Mouse (Mus musculus) megakaryocyte, embryonic 14.5 days (primary cell): ENCODE results near the gene Lhcgr. TPM values are rescaled to one million over a fixed set of nuclear protein-coding genes. Genes with fewer than 3 reads are reported as not detected.
A peak's percentile ranks its signal among the peaks of the same experiment; 100 is the strongest.

Experiments
- H3K27me3 ChIP-seq: replicated peaks from 2 replicates; pipeline ENCODE3; 2012; ENCODE audit warnings: inconsistent platforms
- H3K36me3 ChIP-seq: replicated peaks from 2 replicates; pipeline ENCODE3; 2012; ENCODE audit warnings: low read length, inconsistent platforms, mixed read lengths
- H3K4me1 ChIP-seq: 2 replicates; pipeline ENCODE4 v1.6.1; 2012; ENCODE audit warnings: inconsistent platforms
- H3K4me3 ChIP-seq: replicated peaks from 2 replicates; pipeline ENCODE3; 2012; ENCODE audit warnings: moderate library complexity, mild to moderate bottlenecking, inconsistent platforms
- H3K9me3 ChIP-seq: 2 replicates; pipeline ENCODE4 v1.6.1; 2012; ENCODE audit warnings: inconsistent platforms
- FLI1 ChIP-seq: IDR thresholded peaks from 2 replicates; pipeline ENCODE4 v1.6.1; 2012; ENCODE audit warnings: low read length, inconsistent platforms, mixed read lengths
- GATA1 ChIP-seq: IDR thresholded peaks from 3 replicates; pipeline ENCODE4 v1.6.1; 2012; ENCODE audit warnings: mixed read lengths, low read length, inconsistent platforms, borderline replicate concordance
- polyA plus RNA-seq: library from polyadenylated mRNA; stranded (reverse); fragments of >175 nt; gene quantifications from 2 replicates; pipeline ENCODE4 v1.2.3, GENCODE M21; 2012; ENCODE audit warnings: low replicate concordance; ENCODE audit not compliant: insufficient read depth

Gene Lhcgr
- polyA plus RNA-seq, 1 experiment = not detected

DNA sequence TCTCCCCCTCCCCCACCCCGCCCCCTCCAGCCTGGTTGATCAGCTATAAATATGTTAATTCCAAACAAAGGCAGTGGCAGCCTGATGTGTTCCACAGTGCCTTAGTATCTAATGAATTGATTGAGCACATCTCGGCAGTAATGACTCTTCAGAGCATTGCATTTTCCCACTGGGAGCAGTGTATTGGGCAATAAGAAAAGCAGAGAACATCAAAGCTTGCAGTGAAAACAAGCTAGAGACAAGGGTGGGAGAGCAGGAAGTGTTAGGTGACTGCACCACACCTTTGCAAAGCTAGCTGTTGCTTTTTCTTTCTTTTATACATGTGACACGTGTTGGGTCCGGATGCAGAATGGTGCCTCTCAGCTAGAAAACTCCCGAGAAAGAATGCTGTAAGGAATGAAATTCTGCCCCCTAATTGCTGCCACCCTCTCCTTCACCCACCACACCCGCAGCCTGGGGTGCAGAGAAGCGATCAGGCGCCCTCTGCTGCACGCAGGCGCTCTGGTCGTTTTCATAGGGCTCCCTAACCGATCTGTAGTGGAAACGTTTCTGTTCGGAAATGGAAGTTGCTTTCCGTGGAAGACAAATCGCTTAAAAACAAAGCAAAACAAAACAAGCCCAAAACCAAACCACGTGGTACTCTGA is 38.8 kb downstream of the Lhcgr start:
- Histone ChIP-seq H3K36me3 (no peaks in the 10 kb centered on the region), H3K27me3 (no peaks in the 10 kb centered on the region), H3K9me3 (peaks cover 4% of the 10 kb centered on the region; the same call in 1 of the 2 replicates), H3K4me1 (no peaks in the 10 kb centered on the region), H3K4me3 (peak overlapping the region; percentile 21)
- TF ChIP-seq FLI1 (no peak), GATA1 (no peak)

DNA sequence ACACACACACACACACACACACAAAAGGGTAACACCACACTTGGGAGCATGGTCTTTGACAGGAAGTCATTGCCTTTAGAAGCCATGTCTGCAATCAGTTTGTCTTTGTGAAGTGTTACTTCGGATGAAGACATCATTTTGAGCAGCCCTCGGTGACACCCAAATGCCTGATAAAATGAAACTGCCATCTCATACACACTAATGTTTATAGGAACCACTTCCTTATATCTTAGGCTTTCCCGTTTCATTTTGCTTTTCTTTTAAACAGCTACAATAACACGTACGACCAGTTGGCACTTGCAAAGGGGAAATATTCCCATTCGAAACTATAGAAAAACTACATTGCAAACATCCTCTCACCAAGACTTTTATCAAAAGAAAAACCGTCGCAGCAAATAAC is 42.1 kb downstream of the Lhcgr start:
- Histone ChIP-seq H3K4me3 (no peak overlapping the region), H3K36me3 (no peaks in the 10 kb centered on the region), H3K9me3 (peaks cover 7% of the 10 kb centered on the region; the same call in 1 of the 2 replicates), H3K4me1 (no peaks in the 10 kb centered on the region), H3K27me3 (no peaks in the 10 kb centered on the region)
- TF ChIP-seq GATA1 (no peak), FLI1 (no peak)

DNA sequence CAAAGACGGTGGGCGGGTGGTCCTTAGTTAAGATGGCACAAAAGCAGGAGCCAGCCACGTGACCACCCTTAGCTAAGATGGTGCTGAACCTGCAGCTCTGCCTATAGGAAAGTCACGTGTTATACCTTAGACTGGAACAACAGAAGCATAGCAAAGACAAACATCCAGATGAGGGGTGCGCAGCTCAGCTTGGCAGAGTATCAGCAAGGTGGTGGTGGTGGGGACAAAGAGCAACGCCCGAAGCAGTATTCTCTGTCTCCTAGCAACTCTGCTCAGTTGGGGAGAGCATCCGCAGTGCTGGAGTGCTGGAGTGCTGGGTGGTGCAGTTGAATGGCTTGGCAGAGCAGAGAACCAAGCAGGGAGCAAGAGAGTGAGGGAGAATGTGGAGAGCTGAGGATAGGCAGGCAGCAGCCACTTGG is 85.5 kb downstream of the Lhcgr start:
- H3K9me3 ChIP-seq = no peaks in the 10 kb centered on the region
- no peaks in the 10 kb centered on the region for H3K4me1 ChIP-seq
- H3K27me3 ChIP-seq = no peaks in the 10 kb centered on the region
- H3K36me3 ChIP-seq = no peaks in the 10 kb centered on the region
- no peak for TF ChIP-seq FLI1
- TF ChIP-seq GATA1 = no peak
- H3K4me3 ChIP-seq = no peak overlapping the region

DNA sequence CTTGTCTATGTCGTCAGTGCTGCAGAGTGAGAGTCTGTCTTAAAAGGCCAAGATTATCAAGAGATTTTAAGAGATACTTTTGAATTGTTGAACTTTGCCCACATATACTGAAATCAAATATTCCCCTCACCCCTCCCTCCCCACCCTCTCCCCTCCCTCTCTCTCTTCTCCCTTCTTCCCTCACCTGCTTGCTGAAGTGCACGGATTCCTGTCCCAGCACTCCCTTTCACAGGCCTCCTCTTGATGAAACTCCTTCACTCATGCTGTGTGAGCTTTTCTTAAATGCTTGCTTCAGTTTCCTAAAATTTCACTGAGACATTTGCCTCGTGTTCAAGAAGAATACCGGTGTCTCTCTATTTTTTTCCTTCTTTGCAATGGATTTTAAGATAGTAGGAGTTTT is 88.7 kb downstream of the Lhcgr start:
- H3K4me3 ChIP-seq = no peak overlapping the region
- no peaks in the 10 kb centered on the region for H3K4me1 ChIP-seq
- TF ChIP-seq GATA1 = no peak
- TF ChIP-seq FLI1 = no peak
- H3K9me3 ChIP-seq = peaks cover 3% of the 10 kb centered on the region; the same call in 1 of the 2 replicates
- no peaks in the 10 kb centered on the region for H3K27me3 ChIP-seq
- H3K36me3 ChIP-seq = no peaks in the 10 kb centered on the region

- no peaks in the 10 kb centered on the region for H3K27me3 ChIP-seq
- no peak overlapping the region for H3K4me3 ChIP-seq
- no peaks in the 10 kb centered on the region for H3K36me3 ChIP-seq
- peaks cover 3% of the 10 kb centered on the region; the same call in 1 of the 2 replicates for H3K9me3 ChIP-seq
- no peak for TF ChIP-seq FLI1
- H3K4me1 ChIP-seq = no peaks in the 10 kb centered on the region
Observed at GRCm38 (mm10) chr17:88702345-88702744, 89.4 kb downstream of the Lhcgr start.

DNA sequence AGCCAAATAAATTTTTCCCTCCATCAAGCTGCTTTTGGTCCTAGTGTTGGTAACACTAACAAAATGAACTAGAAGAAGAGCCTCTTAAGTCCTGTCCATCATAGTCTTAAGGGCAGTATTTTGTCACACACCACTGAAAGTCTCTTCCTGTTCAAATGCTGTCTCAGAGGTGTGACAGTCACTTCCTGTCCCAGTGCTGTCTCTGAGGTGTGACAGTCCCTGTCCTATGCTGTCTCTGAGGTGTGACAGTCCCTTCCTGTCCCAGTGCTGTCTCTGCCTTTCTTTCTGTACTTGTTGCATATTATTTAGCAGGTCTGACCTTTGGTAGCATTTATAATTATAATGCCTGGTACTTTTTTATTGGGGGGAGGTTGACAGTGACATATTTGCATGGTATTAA is 90.9 kb downstream of the Lhcgr start:
- H3K27me3 ChIP-seq = no peaks in the 10 kb centered on the region
- TF ChIP-seq GATA1 (no peak), FLI1 (no peak)

GRCm38 (mm10) chr17:88696656-88697333 is 95.0 kb downstream of the Lhcgr start:
- TF ChIP-seq FLI1 (no peak), GATA1 (no peak)
- Histone ChIP-seq H3K4me1 (no peaks in the 10 kb centered on the region), H3K9me3 (peaks cover 8% of the 10 kb centered on the region; the same call in 1 of the 2 replicates), H3K27me3 (no peaks in the 10 kb centered on the region), H3K36me3 (no peaks in the 10 kb centered on the region), H3K4me3 (no peak overlapping the region)

More for the DNA sequence above, 90.9 kb downstream of the Lhcgr start:
- Histone ChIP-seq H3K4me1 (no peaks in the 10 kb centered on the region), H3K4me3 (no peak overlapping the region), H3K9me3 (peaks cover 6% of the 10 kb centered on the region; the same call in 1 of the 2 replicates), H3K36me3 (no peaks in the 10 kb centered on the region)

DNA sequence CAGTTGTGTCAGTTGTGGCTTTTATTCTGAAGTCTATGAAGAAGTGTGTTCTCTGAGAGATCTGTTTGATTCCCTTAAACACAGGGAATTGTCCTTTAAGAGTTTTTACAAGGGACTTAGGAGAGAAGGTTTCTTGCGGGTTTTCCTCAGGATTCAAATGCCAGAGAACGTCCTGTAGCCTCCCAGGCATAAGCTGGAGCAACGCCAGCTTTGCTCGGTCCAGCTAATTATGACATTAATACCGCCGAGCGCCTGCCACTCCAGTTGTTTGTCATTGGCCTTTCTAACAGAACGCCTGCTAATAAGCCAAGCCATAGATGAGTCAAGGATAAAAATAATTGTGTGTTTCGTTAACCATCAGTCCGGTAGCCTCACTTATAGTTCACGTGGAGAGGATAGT is 103.6 kb downstream of the Lhcgr start:
- TF ChIP-seq GATA1 = no peak
- TF ChIP-seq FLI1 = no peak
- Histone ChIP-seq H3K27me3 (no peaks in the 10 kb centered on the region), H3K36me3 (no peaks in the 10 kb centered on the region), H3K4me1 (no peaks in the 10 kb centered on the region), H3K4me3 (no peak overlapping the region), H3K9me3 (0 out of 2 replicates have a peak, but pooled peaks cover 3% of the 10 kb centered on the region)

GRCm38 (mm10) chr17:88675310-88676309 is 116.2 kb downstream of the Lhcgr start:
- Histone ChIP-seq H3K9me3 (no peaks in the 10 kb centered on the region), H3K4me1 (no peaks in the 10 kb centered on the region), H3K27me3 (no peaks in the 10 kb centered on the region), H3K36me3 (no peaks in the 10 kb centered on the region), H3K4me3 (no peak overlapping the region)
- TF ChIP-seq GATA1 (no peak), FLI1 (no peak)
